Mouse (Mus musculus): ENCODE measurements around the gene Tcf25.

GRCm38 (mm10) chr8:123347293-123347692 is 26.3 kb upstream of the Tcf25 start:
- TF ChIP-seq GATA1 (IDR thresholded peaks at IDR 0.05; ENCODE audit: low read length): no peak
- no peak for TF ChIP-seq TAL1 (IDR thresholded peaks at IDR 0.05; ENCODE audit: low read length)

All from erythroblast, embryonic 14.5 days (primary cell).